ENCODE assay signal across 15 mouse cellular contexts in genomic region chr5:108206008-108206407, GRCm38 (mm10).
DNase-seq lines count a peak whose midpoint lies in the region; ATAC-seq and TF ChIP-seq lines count a peak whose summit lies in the region.
"Had no signal": no experiment of that assay in that cellular context is flagged by ENCODE, and none has a peak within 500 bp of the region (broad histone marks: within the 10 kb centered on the region; RNA-seq: fewer than 3 reads in every experiment).

No protein-coding gene starts in this region.

- no peak overlapping the region for H3K27ac ChIP-seq in kidney, embryonic 16.5 days (ENCODE audit: low read length)
- H3K27ac ChIP-seq in liver, embryonic 13.5 days, result no peak overlapping the region
- H3K27ac ChIP-seq: forebrain, embryonic 12.5 days; heart, embryonic 10.5 days; hindbrain, embryonic 14.5 days; limb, embryonic 13.5 days; stomach, embryonic 15.5 days had no signal

- ATAC-seq in kidney, embryonic 16.5 days (ENCODE audit: low FRiP score, low TSS enrichment), result no peak
- ATAC-seq in liver, embryonic 13.5 days (ENCODE audit: low read depth), result no peak

- no peaks in the 10 kb centered on the region for H3K27me3 ChIP-seq in kidney, embryonic 16.5 days (ENCODE audit: insufficient read depth, low read length)
- H3K27me3 ChIP-seq in E14TG2a.4 (ENCODE audit: insufficient read depth, low read length), result no peaks in the 10 kb centered on the region
- H3K27me3 ChIP-seq in liver, embryonic 13.5 days, result no peaks in the 10 kb centered on the region
- H3K27me3 ChIP-seq: forebrain, embryonic 12.5 days; limb, embryonic 13.5 days; stomach, embryonic 15.5 days had no signal

- H3K9ac ChIP-seq in kidney, embryonic 16.5 days (replicated peaks; ENCODE audit: low read length), result no peak overlapping the region
- no peak overlapping the region for H3K9ac ChIP-seq in liver, embryonic 13.5 days
- H3K9ac ChIP-seq: forebrain, embryonic 12.5 days; hindbrain, embryonic 14.5 days; limb, embryonic 13.5 days; stomach, embryonic 15.5 days had no signal

- no peaks in the 10 kb centered on the region for H3K9me3 ChIP-seq in kidney, embryonic 16.5 days (ENCODE audit: low read length)
- H3K9me3 ChIP-seq in E14TG2a.4 (ENCODE audit: low read length), result peaks cover 4% of the 10 kb centered on the region; the same call in 1 of the 2 replicates
- no peaks in the 10 kb centered on the region for H3K9me3 ChIP-seq in liver, embryonic 13.5 days (replicated peaks)
- H3K9me3 ChIP-seq: forebrain, embryonic 12.5 days; heart, embryonic 10.5 days; limb, embryonic 13.5 days; stomach, embryonic 15.5 days had no signal

- H3K4me2 ChIP-seq in kidney, embryonic 16.5 days (replicated peaks; ENCODE audit: low read depth, low read length), result no peak overlapping the region
- H3K4me2 ChIP-seq in liver, embryonic 13.5 days, result no peak overlapping the region
- H3K4me2 ChIP-seq: forebrain, embryonic 12.5 days; hindbrain, embryonic 14.5 days; limb, embryonic 13.5 days; stomach, embryonic 15.5 days had no signal

- peak; percentile 16 for DNase-seq in kidney, adult 9 months
- peak; percentile 28 for DNase-seq in A20 (ENCODE audit: low read depth, low spot score)
- peak; percentile 5 for DNase-seq in liver, embryonic 13.5 days
- DNase-seq in urinary bladder, adult 18-20 months (ENCODE audit: low spot score in 2 of 2), result no peak
- no peak for DNase-seq in left cerebral cortex, postnatal 14 days (ENCODE audit: low spot score in 2 of 2)
- DNase-seq in frontal cortex, postnatal 25 days (ENCODE audit: low spot score in 2 of 2), result no peak
- DNase-seq: layer of hippocampus, adult 9-11 months; right cerebral cortex, adult 18-20 months had no signal

- H3K4me3 ChIP-seq in kidney, embryonic 16.5 days (ENCODE audit: low read length), result no peak overlapping the region
- H3K4me3 ChIP-seq in E14TG2a.4 (replicated peaks; ENCODE audit: low read length), result no peak overlapping the region
- no peak overlapping the region for H3K4me3 ChIP-seq in liver, embryonic 13.5 days (replicated peaks)
- H3K4me3 ChIP-seq: forebrain, embryonic 12.5 days; heart, embryonic 10.5 days; limb, embryonic 13.5 days; stomach, embryonic 15.5 days had no signal

- peak; percentile 18; the same call in 1 of the 2 replicates for TF ChIP-seq CTCF in E14TG2a.4 (conservative IDR thresholded peaks at IDR 0.05; ENCODE audit: low read length)

- intact Hi-C loops in left cerebral cortex, postnatal 14 days (cut with DNase I), result no loop called here

- no peaks in the 10 kb centered on the region for H3K4me1 ChIP-seq in kidney, embryonic 16.5 days (ENCODE audit: insufficient read depth, low read length)
- H3K4me1 ChIP-seq in E14TG2a.4 (replicated peaks; ENCODE audit: low read depth, low read length), result no peaks in the 10 kb centered on the region
- H3K4me1 ChIP-seq in liver, embryonic 13.5 days (replicated peaks), result no peaks in the 10 kb centered on the region
- H3K4me1 ChIP-seq: forebrain, embryonic 12.5 days; heart, embryonic 10.5 days; limb, embryonic 13.5 days; stomach, embryonic 15.5 days had no signal

- H3K36me3 ChIP-seq in kidney, embryonic 16.5 days (ENCODE audit: insufficient read depth, low read length), result no peaks in the 10 kb centered on the region
- no peaks in the 10 kb centered on the region for H3K36me3 ChIP-seq in E14TG2a.4 (ENCODE audit: insufficient read depth, low read length)
- no peaks in the 10 kb centered on the region for H3K36me3 ChIP-seq in liver, embryonic 13.5 days
- H3K36me3 ChIP-seq: forebrain, embryonic 12.5 days; limb, embryonic 13.5 days; stomach, embryonic 15.5 days had no signal

Comparison
In these comparisons a context has a peak if more than half of its experiments do, and no peak if none do; other contexts are left out.
1. DNase-seq: peak in kidney, adult 9 months (single experiment), A20 (single experiment) and liver, embryonic 13.5 days (single experiment); none in urinary bladder, adult 18-20 months (0 of 2), left cerebral cortex, postnatal 14 days (0 of 2) and frontal cortex, postnatal 25 days (0 of 2).